Mouse (Mus musculus) liver, adult 2 months (tissue): ENCODE measurements around the gene Arhgef25.

Experiments
- CTCF ChIP-seq: fragments of 200-500 bp; IDR thresholded peaks from 2 replicates; pipeline ENCODE4 v1.5.1; 2011; ENCODE audit warnings: low read depth, low read length, control low read depth
- POLR2A ChIP-seq: fragments of 200-500 bp; IDR thresholded peaks from 2 replicates; pipeline ENCODE4 v1.6.1; 2011; ENCODE audit warnings: low read length, control low read depth; ENCODE audit not compliant: insufficient read depth; ENCODE audit errors: extremely low read depth

DNA sequence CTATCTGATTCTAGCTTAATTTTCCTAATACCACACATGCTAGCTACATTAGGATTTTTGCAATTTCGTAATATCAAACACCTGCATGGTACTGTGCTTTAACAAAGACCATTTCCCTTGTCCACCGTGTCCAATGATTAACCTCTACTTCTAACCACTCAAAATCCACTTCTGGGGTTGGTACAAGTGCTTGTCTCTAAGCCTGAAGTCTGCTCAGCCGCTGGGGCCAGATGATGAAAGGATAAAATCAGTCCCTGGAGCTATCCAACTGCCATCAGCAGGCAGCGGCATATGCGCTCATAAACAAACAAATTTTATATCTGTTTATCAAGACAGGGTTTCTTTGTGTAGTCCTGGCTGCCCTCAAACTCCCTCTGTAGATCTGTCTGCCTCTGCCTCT lies 14.7 kb upstream of the Arhgef25 start:
- TF ChIP-seq CTCF = no peak
- TF ChIP-seq POLR2A = no peak
